Mouse (Mus musculus) right cerebral cortex, postnatal 10 days (tissue): Measurements from ENCODE around the gene Glycam1.

Experiments
- DNase-seq, 2 experiments: peaks; one replicate each; pipeline ENCODE4 v3.0.0; 2021; ENCODE audit warnings: low spot score in 2 of 2

Gene Glycam1

DNA sequence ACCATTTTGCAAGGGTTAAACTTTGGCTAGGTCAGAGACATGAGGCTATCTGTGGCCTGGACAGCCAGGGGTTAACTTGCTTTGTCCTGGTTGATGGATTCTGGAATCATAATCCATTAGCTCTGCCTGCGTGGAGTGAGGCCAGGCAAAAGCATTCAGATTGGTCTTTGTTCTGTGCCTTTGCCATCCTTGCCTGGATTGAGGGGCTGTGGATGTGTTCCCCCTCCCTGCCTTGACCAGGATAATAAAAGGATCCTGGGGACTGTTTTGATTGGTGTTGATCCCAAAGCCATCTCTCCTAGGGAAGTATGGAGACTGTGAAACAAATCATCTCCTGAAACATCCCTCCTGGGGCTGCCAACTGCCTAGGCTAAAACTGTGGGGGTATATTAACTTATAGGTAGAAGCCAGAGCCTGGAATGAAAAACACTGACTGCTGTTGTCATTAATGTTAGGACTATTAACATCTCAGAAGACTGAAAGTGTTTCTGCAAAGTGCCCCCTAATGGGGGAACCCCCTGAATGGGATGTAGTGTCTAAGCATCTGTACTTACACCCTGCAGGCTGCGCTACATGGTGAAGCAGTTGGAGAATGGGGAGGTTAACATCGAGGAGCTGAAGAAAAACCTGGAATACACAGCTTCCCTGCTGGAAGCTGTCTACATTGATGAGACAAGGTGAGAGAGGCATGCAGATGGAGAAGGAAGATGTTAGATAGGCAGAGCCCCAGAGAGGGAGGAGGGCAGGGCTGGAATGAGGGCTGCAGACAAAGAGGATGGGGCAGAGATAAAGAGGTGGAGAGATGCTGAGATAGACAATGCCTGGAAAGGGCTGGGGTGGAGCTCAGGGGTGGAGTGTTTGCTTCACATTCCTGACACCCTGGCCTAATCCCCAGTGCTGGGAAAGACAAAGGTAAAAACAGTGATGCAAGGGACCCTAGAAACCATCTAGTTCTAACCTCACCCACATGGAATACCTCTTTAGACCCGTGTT lies 45.2 kb downstream of the Glycam1 start:
- no peak for DNase-seq

- peak in 1 of 2 experiments; percentile 59 for DNase-seq
Observed at GRCm38 (mm10) chr15:103518600-103519385, 46.1 kb downstream of the Glycam1 start.

DNA sequence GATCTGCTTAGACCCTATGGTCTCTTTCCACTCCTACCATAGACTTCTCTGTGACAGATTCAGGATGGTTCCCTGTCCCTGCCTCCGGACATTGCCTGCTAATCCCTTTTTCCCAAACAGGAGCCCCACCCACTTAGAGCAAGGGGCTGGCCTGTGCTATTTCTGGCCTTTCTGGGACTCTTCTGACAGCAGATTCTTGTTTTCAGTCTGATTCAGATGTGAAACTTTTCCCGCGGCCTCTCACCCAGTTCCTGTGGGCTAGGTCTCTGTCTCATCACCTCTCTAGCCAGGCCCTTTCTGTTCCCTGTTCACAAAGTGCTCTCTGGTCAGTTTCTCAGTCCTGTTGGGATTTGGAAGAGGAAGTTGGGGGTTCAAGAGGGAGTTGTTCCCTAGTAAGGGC lies 50.0 kb downstream of the Glycam1 start:
- no peak for DNase-seq

DNA sequence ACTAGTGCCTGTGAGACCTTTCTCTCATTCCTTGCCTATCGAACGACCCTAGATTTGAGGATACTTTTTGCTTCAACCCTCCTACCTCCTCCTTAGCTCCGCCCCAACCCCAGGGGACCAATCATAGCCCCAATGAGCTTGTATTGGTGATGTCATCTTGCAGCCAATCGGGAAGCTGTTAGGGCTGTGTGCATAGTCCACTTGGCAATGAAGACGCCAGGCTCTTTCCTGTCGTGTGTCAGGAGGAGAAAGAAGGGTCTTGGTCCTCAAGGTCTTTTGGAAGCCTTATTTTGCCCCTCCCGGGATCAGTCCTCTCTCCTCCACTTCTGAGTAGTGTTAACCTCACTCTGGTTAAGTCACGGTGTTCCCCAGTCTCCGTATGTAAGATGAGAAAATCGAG lies 50.8 kb downstream of the Glycam1 start:
- peak; percentile 87 to 92 for DNase-seq

DNA sequence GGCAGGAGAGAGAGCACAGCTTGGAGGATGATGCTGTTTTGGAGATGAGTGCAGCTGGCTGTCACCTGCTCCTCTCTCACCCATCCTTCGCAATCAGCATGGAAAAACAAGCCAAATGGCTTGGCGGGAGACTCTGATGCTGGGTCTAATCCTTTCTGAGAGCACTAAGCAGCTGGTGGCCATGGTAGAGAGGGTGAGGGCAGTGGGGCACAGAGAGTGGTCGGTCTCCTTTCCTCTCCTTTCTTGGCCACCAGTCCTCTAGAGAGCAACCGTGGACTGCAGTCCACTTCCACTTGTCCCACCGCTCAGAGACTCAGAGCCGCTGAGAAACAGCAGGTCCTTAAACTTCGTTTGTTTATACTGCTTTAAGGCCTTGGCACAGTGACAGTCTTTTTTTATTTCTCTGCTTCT lies 51.3 kb downstream of the Glycam1 start:
- peak in 1 of 2 experiments; percentile 51 for DNase-seq
